In genomic region chr13:117947704-117948376, GRCm38 (mm10) we compare ENCODE assay signal across 24 mouse cellular contexts.
"Had no signal": no experiment of that assay in that cellular context is flagged by ENCODE, and none has a peak within 500 bp of the region (broad histone marks: within the 10 kb centered on the region; RNA-seq: fewer than 3 reads in every experiment).

No protein-coding gene starts in this region.

- ATAC-seq: hindbrain, postnatal 0 days; liver, embryonic 12.5 days had no signal

- H3K4me1 ChIP-seq: heart, embryonic 13.5 days; heart, embryonic 15.5 days; hindbrain, embryonic 13.5 days; hindbrain, embryonic 15.5 days; kidney, embryonic 15.5 days; limb, embryonic 10.5 days; limb, embryonic 12.5 days; liver, embryonic 12.5 days had no signal

- H3K36me3 ChIP-seq: heart, embryonic 13.5 days; heart, embryonic 15.5 days; hindbrain, embryonic 13.5 days; hindbrain, embryonic 15.5 days; kidney, embryonic 15.5 days; limb, embryonic 10.5 days; limb, embryonic 12.5 days; liver, embryonic 12.5 days had no signal

- H3K27ac ChIP-seq: heart, adult 2 months; heart, embryonic 13.5 days; heart, embryonic 15.5 days; hindbrain, embryonic 13.5 days; hindbrain, embryonic 15.5 days; hindbrain, postnatal 0 days; kidney, embryonic 15.5 days; kidney, postnatal 0 days; left cerebral cortex, adult 2 months; limb, embryonic 10.5 days; limb, embryonic 12.5 days; liver, embryonic 12.5 days; liver, embryonic 14.5 days had no signal

- H3K4me3 ChIP-seq: heart, adult 2 months; heart, embryonic 13.5 days; heart, embryonic 15.5 days; hindbrain, embryonic 13.5 days; hindbrain, embryonic 15.5 days; kidney, embryonic 15.5 days; left cerebral cortex, adult 2 months; limb, embryonic 10.5 days; limb, embryonic 12.5 days; liver, embryonic 12.5 days had no signal

- DNase-seq: gastrocnemius, postnatal 14 days; gastrocnemius, postnatal 36 days; heart, adult 11 months; heart, adult 2 months; heart, postnatal 14 days; heart, postnatal 36 days; kidney, adult 2 months; kidney, adult 9 months; kidney, postnatal 14 days; kidney, postnatal 36 days; layer of hippocampus, adult 9-11 months had no signal

- H3K27me3 ChIP-seq: heart, embryonic 13.5 days; heart, embryonic 15.5 days; hindbrain, embryonic 13.5 days; hindbrain, embryonic 15.5 days; kidney, embryonic 15.5 days; limb, embryonic 12.5 days; liver, embryonic 12.5 days had no signal

- H3K9me3 ChIP-seq: heart, embryonic 13.5 days; heart, embryonic 15.5 days; hindbrain, embryonic 13.5 days; hindbrain, embryonic 15.5 days; kidney, embryonic 15.5 days; limb, embryonic 10.5 days; limb, embryonic 12.5 days; liver, embryonic 12.5 days had no signal

- H3K4me2 ChIP-seq: heart, embryonic 11.5 days; heart, embryonic 13.5 days; heart, embryonic 15.5 days; hindbrain, embryonic 13.5 days; hindbrain, embryonic 15.5 days; kidney, embryonic 15.5 days; limb, embryonic 12.5 days; liver, embryonic 12.5 days had no signal

- H3K9ac ChIP-seq: heart, embryonic 13.5 days; heart, embryonic 15.5 days; hindbrain, embryonic 13.5 days; hindbrain, embryonic 15.5 days; kidney, embryonic 15.5 days; limb, embryonic 12.5 days; liver, embryonic 12.5 days; liver, embryonic 14.5 days had no signal
